Mouse (Mus musculus): ENCODE measurements around the gene Rtca.

- TF ChIP-seq POLR2A (IDR thresholded peaks at IDR 0.05; ENCODE audit: low read depth, low read length): no peak
- no peak for TF ChIP-seq CTCF (IDR thresholded peaks at IDR 0.05; ENCODE audit: extremely low read depth, insufficient read length, insufficient replicate concordance, low read depth, low read length)
Observed at GRCm38 (mm10) chr3:116461053-116461452, 47.0 kb downstream of the Rtca start.
